Mouse (Mus musculus): ENCODE data around the gene Ripply3. TPM values are rescaled to one million over a fixed set of nuclear protein-coding genes. Genes with fewer than 3 reads are reported as not detected.
A peak's percentile ranks its signal among the peaks of the same experiment; 100 is the strongest.

Gene Ripply3
- polyA plus RNA-seq, 1 experiment from 2014 or later = 1.1 TPM

GRCm38 (mm10) chr16:94302274-94303202 lies 25.7 kb upstream of the Ripply3 start:
- WGBS = 7% methylated on average over 30 of the region's 30 CpGs
- H3K27ac ChIP-seq = peak overlapping the region; percentile 63
- peak overlapping the region; percentile 57 for H3K4me2 ChIP-seq
- H3K27me3 ChIP-seq (replicated peaks) = no peaks in the 10 kb centered on the region
- H3K9me3 ChIP-seq = no peaks in the 10 kb centered on the region
- H3K4me1 ChIP-seq = peaks cover 17% of the 10 kb centered on the region
- peak; percentile 87 for ATAC-seq (replicated peaks)
- peak overlapping the region; percentile 36 for H3K9ac ChIP-seq
- H3K36me3 ChIP-seq (replicated peaks) = no peaks in the 10 kb centered on the region
- H3K4me3 ChIP-seq = peak overlapping the region; percentile 31

GRCm38 (mm10) chr16:94303203-94303535 lies 25.1 kb upstream of the Ripply3 start:
- Histone ChIP-seq H3K9ac (peak overlapping the region; percentile 36), H3K27me3 (replicated peaks) (no peaks in the 10 kb centered on the region), H3K36me3 (replicated peaks) (no peaks in the 10 kb centered on the region), H3K4me2 (peak overlapping the region; percentile 57), H3K27ac (peak overlapping the region; percentile 63), H3K9me3 (no peaks in the 10 kb centered on the region), H3K4me3 (peak overlapping the region; percentile 31), H3K4me1 (peaks cover 20% of the 10 kb centered on the region)
- no peak; the same call in 1 of the 2 replicates for ATAC-seq (replicated peaks)
- WGBS = 33% methylated on average over 6 of the region's 6 CpGs

GRCm38 (mm10) chr16:94307526-94307925 lies 20.7 kb upstream of the Ripply3 start:
- WGBS = 54% methylated on average over 6 of the region's 6 CpGs
- Histone ChIP-seq H3K9ac (no peak overlapping the region), H3K36me3 (replicated peaks) (no peaks in the 10 kb centered on the region), H3K4me2 (no peak overlapping the region), H3K9me3 (no peaks in the 10 kb centered on the region), H3K4me3 (no peak overlapping the region), H3K27me3 (replicated peaks) (no peaks in the 10 kb centered on the region), H3K4me1 (peaks cover 27% of the 10 kb centered on the region), H3K27ac (no peak overlapping the region)
- no peak for ATAC-seq (replicated peaks)

GRCm38 (mm10) chr16:94307942-94308341 lies 20.3 kb upstream of the Ripply3 start:
- ATAC-seq (replicated peaks) = no peak
- Histone ChIP-seq H3K9me3 (no peaks in the 10 kb centered on the region), H3K4me3 (no peak overlapping the region), H3K36me3 (replicated peaks) (no peaks in the 10 kb centered on the region), H3K27me3 (replicated peaks) (no peaks in the 10 kb centered on the region), H3K4me1 (peaks cover 23% of the 10 kb centered on the region), H3K27ac (no peak overlapping the region), H3K9ac (no peak overlapping the region), H3K4me2 (no peak overlapping the region)
- WGBS = 58% methylated on average over 6 of the region's 6 CpGs

- Histone ChIP-seq H3K27ac (no peak overlapping the region), H3K4me1 (peaks cover 21% of the 10 kb centered on the region), H3K27me3 (replicated peaks) (no peaks in the 10 kb centered on the region), H3K36me3 (replicated peaks) (no peaks in the 10 kb centered on the region), H3K4me3 (no peak overlapping the region), H3K9ac (no peak overlapping the region), H3K9me3 (no peaks in the 10 kb centered on the region), H3K4me2 (no peak overlapping the region)
- ATAC-seq (replicated peaks) = no peak
- 90% methylated on average over 4 of the region's 4 CpGs for whole genome bisulfite sequencing
Measured at GRCm38 (mm10) chr16:94309025-94309424, 19.2 kb upstream of the Ripply3 start.

- H3K27ac ChIP-seq = peak overlapping the region; percentile 99
- no peak overlapping the region; the same call in 1 of the 2 replicates for H3K4me3 ChIP-seq
- H3K9ac ChIP-seq = peak overlapping the region; percentile 87; the same call in 1 of the 2 replicates
- whole genome bisulfite sequencing = 44% methylated on average over 1 of the region's 1 CpGs
- H3K4me1 ChIP-seq = peaks cover 24% of the 10 kb centered on the region
- peak overlapping the region; percentile 50 for H3K4me2 ChIP-seq
- no peak for ATAC-seq (replicated peaks)
- H3K27me3 ChIP-seq (replicated peaks) = no peaks in the 10 kb centered on the region
- H3K9me3 ChIP-seq = no peaks in the 10 kb centered on the region
- no peaks in the 10 kb centered on the region for H3K36me3 ChIP-seq (replicated peaks)
Measured at GRCm38 (mm10) chr16:94311416-94311815, 16.8 kb upstream of the Ripply3 start.

- no peak for ATAC-seq (replicated peaks)
- Histone ChIP-seq H3K36me3 (replicated peaks) (no peaks in the 10 kb centered on the region), H3K4me3 (peak overlapping the region; percentile 62), H3K9me3 (no peaks in the 10 kb centered on the region), H3K4me1 (peaks cover 24% of the 10 kb centered on the region), H3K9ac (peak overlapping the region; percentile 87; the same call in 1 of the 2 replicates), H3K27ac (peak overlapping the region; percentile 99), H3K4me2 (peak overlapping the region; percentile 50), H3K27me3 (replicated peaks) (no peaks in the 10 kb centered on the region)
- WGBS = 59% methylated on average over 4 of the region's 4 CpGs
Measured at GRCm38 (mm10) chr16:94311931-94312330, 16.3 kb upstream of the Ripply3 start.

GRCm38 (mm10) chr16:94312663-94313228 lies 15.5 kb upstream of the Ripply3 start:
- Histone ChIP-seq H3K9me3 (no peaks in the 10 kb centered on the region), H3K27ac (peak overlapping the region; percentile 99), H3K36me3 (replicated peaks) (no peaks in the 10 kb centered on the region), H3K4me2 (peak overlapping the region; percentile 50), H3K4me1 (peaks cover 21% of the 10 kb centered on the region), H3K4me3 (peak overlapping the region; percentile 62), H3K27me3 (replicated peaks) (no peaks in the 10 kb centered on the region), H3K9ac (peak overlapping the region; percentile 87)
- ATAC-seq (replicated peaks) = peak; percentile 95
- WGBS = under 1% methylated on average over 20 of the region's 20 CpGs

- Histone ChIP-seq H3K4me2 (peak within 1 kb of the TSS; percentile 59), H3K27ac (peak within 1 kb of the TSS; percentile 99), H3K9ac (peak within 1 kb of the TSS; percentile 87), H3K36me3 (replicated peaks) (no peaks in the 10 kb centered on the region), H3K9me3 (no peaks in the 10 kb centered on the region), H3K4me3 (peak within 1 kb of the TSS; percentile 62), H3K4me1 (peaks cover 20% of the 10 kb centered on the region), H3K27me3 (replicated peaks) (no peaks in the 10 kb centered on the region)
- peak; percentile 93 for ATAC-seq (replicated peaks)
- under 1% methylated on average over 63 of the region's 64 CpGs for WGBS
Measured at GRCm38 (mm10) chr16:94313229-94314030, 14.8 kb upstream of the Ripply3 start, which contains the start of gene Hlcs. Hlcs (minus strand) TSS chr16:94313571.

GRCm38 (mm10) chr16:94314626-94315025 lies 13.6 kb upstream of the Ripply3 start:
- no peak overlapping the region for H3K4me2 ChIP-seq
- 88% methylated on average over 5 of the region's 5 CpGs for WGBS

GRCm38 (mm10) chr16:94315215-94315614 lies 13.0 kb upstream of the Ripply3 start:
- Histone ChIP-seq H3K9me3 (no peaks in the 10 kb centered on the region), H3K27ac (no peak overlapping the region), H3K27me3 (replicated peaks) (no peaks in the 10 kb centered on the region), H3K4me1 (peaks cover 20% of the 10 kb centered on the region), H3K4me2 (no peak overlapping the region), H3K36me3 (replicated peaks) (no peaks in the 10 kb centered on the region), H3K4me3 (no peak overlapping the region), H3K9ac (no peak overlapping the region)
- ATAC-seq (replicated peaks) = no peak
- WGBS = 56% methylated on average over 1 of the region's 1 CpGs

More at GRCm38 (mm10) chr16:94314626-94315025, 13.6 kb upstream of the Ripply3 start:
- peaks cover 20% of the 10 kb centered on the region for H3K4me1 ChIP-seq
- H3K9me3 ChIP-seq = no peaks in the 10 kb centered on the region
- no peak overlapping the region for H3K4me3 ChIP-seq
- no peak overlapping the region for H3K9ac ChIP-seq
- no peaks in the 10 kb centered on the region for H3K36me3 ChIP-seq (replicated peaks)
- ATAC-seq (replicated peaks) = no peak
- H3K27me3 ChIP-seq (replicated peaks) = no peaks in the 10 kb centered on the region
- H3K27ac ChIP-seq = peak overlapping the region; percentile 99; the same call in 1 of the 2 replicates

- Histone ChIP-seq H3K9me3 (no peaks in the 10 kb centered on the region), H3K36me3 (replicated peaks) (no peaks in the 10 kb centered on the region), H3K4me3 (no peak overlapping the region), H3K27me3 (replicated peaks) (no peaks in the 10 kb centered on the region), H3K4me1 (peaks cover 6% of the 10 kb centered on the region; the same call in 1 of the 2 replicates), H3K9ac (no peak overlapping the region), H3K4me2 (no peak overlapping the region), H3K27ac (no peak overlapping the region)
- no peak for ATAC-seq (replicated peaks)
- 87% methylated on average over 5 of the region's 5 CpGs for WGBS
Measured at GRCm38 (mm10) chr16:94317752-94318151, 10.5 kb upstream of the Ripply3 start.
